Mouse (Mus musculus): ENCODE results near the gene Mgme1.

The Mgme1 gene

GRCm38 (mm10) chr2:144246270-144246669, 24.2 kb upstream of the Mgme1 start:
- TF ChIP-seq GATA4 (IDR thresholded peaks at IDR 0.05; ENCODE audit: insufficient replicate concordance, low read length): no peak

- TF ChIP-seq GATA4 (IDR thresholded peaks at IDR 0.05; ENCODE audit: insufficient replicate concordance, low read length): no peak
Observed at GRCm38 (mm10) chr2:144247337-144247978, 23.0 kb upstream of the Mgme1 start.

- no peak for TF ChIP-seq GATA4 (IDR thresholded peaks at IDR 0.05; ENCODE audit: insufficient replicate concordance, low read length)
Observed at GRCm38 (mm10) chr2:144248613-144249376, 21.7 kb upstream of the Mgme1 start.

- TF ChIP-seq GATA4 (IDR thresholded peaks at IDR 0.05; ENCODE audit: insufficient replicate concordance, low read length): no peak
Observed at GRCm38 (mm10) chr2:144250111-144250510, 20.4 kb upstream of the Mgme1 start.

- no peak for TF ChIP-seq GATA4 (IDR thresholded peaks at IDR 0.05; ENCODE audit: insufficient replicate concordance, low read length)
Observed at GRCm38 (mm10) chr2:144262837-144263236, 7.6 kb upstream of the Mgme1 start.

- no peak for TF ChIP-seq GATA4 (IDR thresholded peaks at IDR 0.05; ENCODE audit: insufficient replicate concordance, low read length)
Observed at GRCm38 (mm10) chr2:144264398-144265119, 5.9 kb upstream of the Mgme1 start.

GRCm38 (mm10) chr2:144265120-144265488, 5.4 kb upstream of the Mgme1 start:
- no peak for TF ChIP-seq GATA4 (IDR thresholded peaks at IDR 0.05; ENCODE audit: insufficient replicate concordance, low read length)

- TF ChIP-seq GATA4 (IDR thresholded peaks at IDR 0.05; ENCODE audit: insufficient replicate concordance, low read length): no peak
Observed at GRCm38 (mm10) chr2:144265916-144266683, 4.4 kb upstream of the Mgme1 start.

- no peak for TF ChIP-seq GATA4 (IDR thresholded peaks at IDR 0.05; ENCODE audit: insufficient replicate concordance, low read length)
Observed at GRCm38 (mm10) chr2:144267004-144267730, 3.3 kb upstream of the Mgme1 start.

- no peak for TF ChIP-seq GATA4 (IDR thresholded peaks at IDR 0.05; ENCODE audit: insufficient replicate concordance, low read length)
Observed at GRCm38 (mm10) chr2:144267731-144268015, 2.8 kb upstream of the Mgme1 start.

- TF ChIP-seq GATA4 (IDR thresholded peaks at IDR 0.05; ENCODE audit: insufficient replicate concordance, low read length): no peak
Observed at GRCm38 (mm10) chr2:144268446-144269305, 1.8 kb upstream of the Mgme1 start.

- TF ChIP-seq GATA4 (IDR thresholded peaks at IDR 0.05; ENCODE audit: insufficient replicate concordance, low read length): no peak
Observed at GRCm38 (mm10) chr2:144269306-144269650, 1.2 kb upstream of the Mgme1 start.

- TF ChIP-seq GATA4 (IDR thresholded peaks at IDR 0.05; ENCODE audit: insufficient replicate concordance, low read length): no peak
Observed at GRCm38 (mm10) chr2:144269679-144270475, 586 bp upstream of the Mgme1 start.
